Mouse (Mus musculus) ovary, postnatal 10 days (tissue): ENCODE results near the gene Wnt9a.
"Not testable (repeated sequence)": the region's sequence is repeated elsewhere in the genome, so short reads cannot be mapped to it uniquely, and the experiment has no call there.

Experiments
- DNase-seq: peaks from one replicate; pipeline ENCODE4 v3.0.0; 2022; ENCODE audit warnings: low spot score

Wnt9a gene

DNA sequence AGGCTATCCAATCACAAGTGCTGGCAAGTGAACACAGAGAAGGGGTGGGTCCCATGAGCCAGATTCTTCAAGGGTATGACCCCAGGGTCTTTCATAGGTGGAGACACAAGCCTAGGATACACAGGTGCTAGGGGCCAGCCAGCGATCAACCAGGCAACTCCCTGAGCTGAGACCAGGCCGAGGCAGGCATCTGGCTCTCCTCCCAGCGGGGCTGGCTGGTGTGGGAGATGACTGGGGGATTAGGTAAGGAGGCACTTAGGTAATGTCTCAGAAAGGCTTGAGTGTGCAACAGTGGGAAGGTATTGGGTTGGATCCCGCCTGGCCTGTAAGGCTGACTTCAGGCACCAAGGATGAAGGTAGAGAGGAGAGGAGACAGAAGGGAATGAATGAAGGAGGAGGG, 28.4 kb downstream of the Wnt9a start:
- no peak for DNase-seq

DNA sequence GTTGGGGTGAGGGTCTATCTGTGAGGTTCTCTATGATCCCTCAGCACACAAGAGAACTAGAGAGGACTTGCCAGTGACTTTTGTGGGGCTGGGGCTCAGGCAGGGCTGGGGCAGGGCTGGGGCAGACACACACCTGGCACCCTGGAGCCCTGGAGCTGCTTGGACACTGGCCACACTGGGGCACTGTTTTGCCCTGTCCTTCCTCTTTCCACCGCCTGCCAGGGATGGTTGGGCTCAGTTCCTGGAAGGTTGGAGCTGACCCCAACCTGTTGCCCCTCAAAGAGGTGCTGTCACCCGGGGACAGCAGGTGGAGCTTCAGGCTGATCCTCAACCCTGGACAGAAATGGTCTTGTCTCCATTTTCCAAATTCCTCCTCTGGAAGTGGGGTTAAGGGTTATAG, 29.2 kb downstream of the Wnt9a start:
- DNase-seq = no peak

- DNase-seq = no peak
Observed at GRCm38 (mm10) chr11:59336381-59336780, 29.7 kb downstream of the Wnt9a start.

GRCm38 (mm10) chr11:59337955-59338735, 31.4 kb downstream of the Wnt9a start:
- DNase-seq = no peak

- DNase-seq = no peak
Observed at GRCm38 (mm10) chr11:59338736-59339120, 32.0 kb downstream of the Wnt9a start.

DNA sequence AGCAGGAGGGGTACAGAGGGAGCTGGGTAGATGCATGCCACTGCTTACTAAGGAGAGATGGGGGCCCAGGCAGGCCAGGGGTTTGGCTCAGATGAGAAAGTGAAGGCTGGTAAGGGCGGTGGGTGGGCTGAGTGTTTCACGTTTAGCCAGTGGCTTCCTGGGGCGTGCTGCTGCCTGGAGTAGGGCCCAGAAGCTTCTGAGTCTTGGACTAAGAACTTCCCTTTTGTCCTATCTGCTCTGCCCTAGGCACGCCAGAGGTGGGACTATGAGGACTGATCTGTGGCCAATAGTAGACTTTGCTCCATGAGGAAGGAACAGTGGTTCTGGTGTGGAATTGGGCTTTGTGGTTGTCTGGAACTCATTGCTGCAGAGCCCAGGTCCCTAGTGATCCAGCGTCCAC, 36.2 kb downstream of the Wnt9a start:
- DNase-seq = no peak

- DNase-seq = no peak
Observed at GRCm38 (mm10) chr11:59346166-59346910, 39.6 kb downstream of the Wnt9a start.

DNA sequence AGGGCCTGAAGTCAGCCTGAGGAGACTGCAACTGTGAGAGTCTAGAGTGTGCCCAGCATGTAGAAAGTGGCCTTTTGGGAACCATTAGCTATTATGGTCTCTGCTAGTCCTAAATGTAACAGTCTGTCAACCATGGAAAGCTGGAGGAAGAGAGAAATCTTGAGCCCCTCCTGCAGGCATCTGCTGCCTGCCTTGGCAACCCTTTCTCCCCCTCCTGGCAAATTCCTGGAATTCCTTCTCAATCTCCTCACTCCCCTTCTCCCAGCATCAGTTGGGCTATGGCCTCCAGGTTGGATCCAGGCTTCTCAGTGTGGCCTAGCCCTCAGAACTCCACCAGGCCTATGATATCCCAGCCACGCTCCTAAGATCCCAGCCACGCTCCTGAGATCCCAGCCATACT, 43.6 kb downstream of the Wnt9a start:
- no peak for DNase-seq

DNA sequence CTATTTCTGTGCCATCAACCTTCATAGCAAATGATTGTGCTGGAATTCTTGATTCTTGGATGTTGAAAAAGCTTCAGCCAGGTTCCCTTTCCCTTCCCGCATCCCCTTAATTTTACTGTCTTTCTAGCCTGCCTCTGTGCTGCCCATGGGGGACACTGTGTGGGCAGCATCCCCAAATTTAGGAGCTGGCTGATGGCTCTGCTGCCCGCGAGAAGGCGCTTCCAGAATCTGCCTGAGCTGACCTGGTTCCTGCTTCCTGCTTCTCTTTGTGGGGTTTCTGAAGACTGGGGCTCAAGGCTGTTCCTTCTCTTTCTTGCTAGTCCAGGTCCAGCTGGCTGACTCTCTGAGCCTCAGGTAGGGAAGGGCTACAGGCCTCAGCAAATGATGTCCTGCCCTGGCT, 48.1 kb downstream of the Wnt9a start:
- no peak for DNase-seq

DNA sequence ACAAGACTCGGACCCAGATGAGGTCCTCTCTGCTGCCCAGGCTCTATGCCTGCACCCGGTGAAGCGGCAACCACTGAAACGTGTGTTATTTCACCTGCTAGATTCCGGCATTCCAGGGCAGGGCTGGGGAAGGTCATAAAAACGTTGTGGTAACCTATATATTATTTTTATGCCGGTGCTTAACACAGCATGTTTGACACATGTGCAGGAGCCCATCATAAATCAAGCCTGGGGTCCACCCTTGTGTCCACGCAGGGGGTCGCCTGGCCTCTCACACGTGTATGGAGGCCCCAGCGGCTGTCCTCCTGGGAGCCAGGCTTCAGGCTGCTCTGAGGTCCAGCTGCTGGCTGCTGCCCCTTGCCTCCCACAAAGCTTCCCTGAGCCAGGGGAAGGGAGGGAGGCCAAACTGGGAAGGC, 50.2 kb downstream of the Wnt9a start:
- no peak for DNase-seq

DNA sequence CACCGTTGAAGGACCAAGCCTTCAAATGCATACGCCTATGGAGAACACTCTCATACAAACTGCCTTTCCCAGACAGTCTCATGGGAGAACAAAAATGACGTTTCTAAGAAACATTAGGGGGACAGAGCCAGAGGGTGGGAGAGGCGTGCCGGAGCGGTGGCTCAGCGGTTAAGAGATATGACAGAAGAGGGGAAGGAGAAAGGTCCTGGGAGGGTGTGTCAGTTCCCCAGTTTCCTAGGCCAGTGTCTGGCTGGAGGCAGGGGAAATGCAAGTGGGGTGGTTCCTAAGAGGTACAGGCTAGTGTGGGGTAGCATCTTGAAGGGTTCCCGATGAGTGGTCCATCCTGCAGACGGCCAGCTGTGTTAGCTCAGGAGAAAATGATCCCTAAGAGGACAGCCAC, 54.6 kb downstream of the Wnt9a start:
- no peak for DNase-seq

- DNase-seq = no peak
Observed at GRCm38 (mm10) chr11:59364007-59364406, 57.3 kb downstream of the Wnt9a start.

GRCm38 (mm10) chr11:59364417-59364816, 57.7 kb downstream of the Wnt9a start:
- DNase-seq = no peak

DNA sequence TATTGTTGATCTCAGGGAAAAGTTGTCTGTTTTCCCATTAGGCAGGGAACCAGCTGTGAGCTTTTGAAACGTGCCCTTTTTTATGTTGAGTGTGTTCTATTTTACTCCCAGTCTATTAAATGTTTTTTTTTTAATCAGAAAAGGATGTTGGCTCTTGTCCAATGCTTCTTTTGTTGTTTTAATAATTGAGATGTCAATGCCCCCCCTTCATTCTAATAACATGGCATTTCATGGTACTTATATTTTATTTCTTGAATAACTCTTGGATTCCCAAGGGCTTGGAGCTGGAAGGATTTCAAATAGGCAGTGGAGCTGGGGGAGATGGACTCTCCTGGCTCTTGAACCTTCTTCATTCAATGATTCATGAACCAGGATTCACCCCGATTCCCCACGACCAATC, 59.3 kb downstream of the Wnt9a start:
- no peak for DNase-seq

DNA sequence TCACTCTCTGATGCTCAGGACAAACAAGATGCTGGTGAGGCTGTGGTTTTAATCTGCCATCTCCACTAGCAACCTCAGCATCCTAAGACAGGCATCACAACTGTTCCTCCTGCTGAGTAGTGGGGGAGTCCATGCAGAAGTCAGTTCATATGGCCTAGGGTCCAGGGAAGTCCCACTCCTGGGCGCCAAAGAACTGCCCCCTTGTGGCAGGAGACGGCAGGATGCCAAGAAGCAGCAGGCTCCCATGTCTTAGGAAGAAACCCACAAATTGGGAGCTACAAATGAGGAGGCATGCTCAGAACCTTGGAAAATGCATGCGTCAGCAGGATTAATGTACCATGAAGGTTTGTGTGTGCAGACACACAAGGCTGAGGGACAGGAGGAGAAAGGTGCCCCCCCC, 59.9 kb downstream of the Wnt9a start:
- DNase-seq = no peak

DNA sequence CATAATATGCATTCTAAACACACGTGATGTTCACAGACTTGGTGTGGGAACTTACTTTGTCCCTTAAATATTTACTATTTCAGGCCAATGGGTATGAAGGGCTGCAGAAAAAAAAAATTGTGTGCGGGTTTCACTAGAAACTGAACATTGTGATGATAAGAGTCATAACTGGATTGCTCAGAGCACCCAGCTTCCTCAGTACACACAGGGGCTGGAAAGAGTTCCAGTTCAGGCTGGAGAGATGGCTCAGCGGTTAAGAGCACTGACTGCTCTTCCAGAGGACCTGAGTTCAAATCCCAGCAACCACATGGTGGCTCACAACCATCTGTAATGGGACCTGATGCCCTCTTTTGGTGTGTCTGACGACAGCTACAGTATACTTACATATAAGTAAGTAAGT, 61.2 kb downstream of the Wnt9a start:
- DNase-seq = not testable (repeated sequence)

DNA sequence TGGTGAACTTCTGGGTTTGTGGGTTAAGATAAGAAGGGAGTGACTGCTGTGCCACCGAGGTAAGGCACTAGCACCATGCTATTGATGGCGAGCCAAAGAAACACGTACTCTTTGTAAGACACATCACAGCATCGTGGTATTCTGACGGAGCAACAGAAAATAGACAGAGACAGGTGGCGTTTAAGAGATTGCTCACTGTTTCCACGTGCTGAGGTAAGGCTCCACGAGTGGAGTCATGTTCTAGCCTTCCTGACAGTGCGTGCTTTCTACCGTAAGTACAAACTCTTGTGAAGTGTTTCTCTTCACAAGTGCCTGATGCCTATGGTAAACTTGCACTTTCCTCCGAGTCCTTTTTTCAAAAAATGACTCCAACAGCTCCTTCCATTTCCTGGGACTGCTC, 63.1 kb downstream of the Wnt9a start:
- DNase-seq = no peak

- DNase-seq = no peak
Observed at GRCm38 (mm10) chr11:59375475-59375874, 68.7 kb downstream of the Wnt9a start, which contains the start of gene Prss38. Gene Prss38, minus strand, starts transcription at chr11:59375657.

DNA sequence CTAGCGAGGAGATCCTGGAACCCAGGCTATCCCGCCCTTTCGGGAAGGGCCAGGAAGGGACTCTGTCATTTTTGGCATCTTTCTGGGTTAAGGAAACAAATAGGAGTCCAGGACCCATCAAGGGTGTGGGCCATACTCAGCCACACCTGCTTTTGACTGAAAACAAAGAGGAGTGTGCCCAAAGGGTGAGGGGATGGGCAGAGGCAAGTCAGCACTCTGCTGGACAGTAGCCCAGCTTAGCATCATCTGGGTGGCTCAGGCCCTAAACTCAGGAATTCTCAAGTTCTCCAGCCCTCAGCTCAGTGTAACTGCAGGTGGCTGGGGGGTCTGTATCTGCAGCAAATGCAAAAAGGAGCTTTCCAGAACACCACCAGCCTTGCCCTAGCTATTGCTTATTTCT, 71.3 kb downstream of the Wnt9a start:
- no peak for DNase-seq

GRCm38 (mm10) chr11:59379547-59379946, 72.8 kb downstream of the Wnt9a start:
- no peak for DNase-seq
